Mouse (Mus musculus) heart, postnatal 10 days (tissue): Measurements from ENCODE around the gene Mindy2. TPM values are rescaled to one million over a fixed set of nuclear protein-coding genes. Genes with fewer than 3 reads are reported as not detected.

ENCODE experiments used
- DNase-seq, 2 experiments: peaks; one replicate each; pipeline ENCODE4 v3.0.0; 2021
- intact Hi-C: fragments of 180-260 bp; cut with DNase I; formaldehyde crosslinking; loops from one replicate; pipeline ENCODE4 v1.15.1; 2025
- total RNA-seq, 2 experiments: library from RNA; stranded (reverse); gene quantifications; 2 replicates each; pipeline ENCODE4 v1.2.3; 2021

The Mindy2 gene
- total RNA-seq: 10 to 100 TPM; 31.5 to 32.6 TPM

GRCm38 (mm10) chr9:70657013-70657967, at the start of gene Mindy2:
TSS of gene Mindy2 (minus strand) at chr9:70657174.
- peak; percentile 97 to 98 for DNase-seq
- intact Hi-C loops: no loop called here

- no peak for DNase-seq
- intact Hi-C loops: no loop called here
Measured at GRCm38 (mm10) chr9:70706444-70706843, 49.5 kb upstream of the Mindy2 start.

DNA sequence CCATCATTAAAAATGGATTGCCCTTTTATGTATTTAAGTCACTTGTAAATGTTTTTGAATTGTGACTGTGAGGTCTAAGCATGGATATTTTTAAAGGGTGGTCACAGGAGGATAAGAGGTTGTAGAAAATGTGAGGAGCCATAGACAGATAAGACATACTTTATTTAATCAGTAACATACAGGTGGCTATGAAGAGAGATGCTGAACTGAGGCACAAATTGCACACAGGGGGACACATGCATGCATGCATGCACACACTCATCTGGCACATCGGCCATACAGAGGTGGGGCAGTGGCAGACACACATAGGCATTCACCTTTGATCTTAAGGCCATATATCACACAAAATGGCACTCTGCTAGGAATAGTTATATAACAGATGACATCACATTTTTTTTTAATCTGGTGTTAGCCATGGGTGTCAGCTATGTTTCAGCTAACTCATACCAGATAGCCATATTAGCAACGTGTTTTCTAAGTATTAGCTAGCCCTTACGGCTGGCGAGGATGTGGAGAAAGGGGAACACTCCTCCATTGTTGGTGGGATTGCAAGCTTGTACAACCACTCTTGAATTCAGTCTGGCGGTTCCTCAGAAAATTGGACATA, 46.7 kb upstream of the Mindy2 start:
- intact Hi-C loops: no loop called here
- DNase-seq: no peak

DNA sequence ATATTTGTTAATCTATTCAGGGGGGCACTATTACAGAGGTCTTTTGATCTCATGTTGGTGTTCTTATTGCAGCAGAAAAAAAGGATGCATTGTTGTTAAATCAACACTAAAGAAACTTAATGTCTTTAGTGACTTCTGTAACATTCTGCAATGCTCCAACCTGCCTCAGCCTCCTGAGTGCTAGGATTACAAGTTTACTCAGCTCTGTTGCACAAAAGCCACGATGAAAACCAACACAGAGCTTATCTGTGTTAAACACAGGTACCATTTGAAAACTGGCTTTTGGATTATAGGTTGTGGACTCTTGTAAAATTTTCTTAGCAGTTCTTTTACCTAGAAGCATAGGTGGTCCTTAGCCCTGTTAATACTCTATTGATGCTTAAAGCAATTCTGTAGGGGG, 41.1 kb upstream of the Mindy2 start:
- intact Hi-C loops: no loop called here
- DNase-seq: no peak

DNA sequence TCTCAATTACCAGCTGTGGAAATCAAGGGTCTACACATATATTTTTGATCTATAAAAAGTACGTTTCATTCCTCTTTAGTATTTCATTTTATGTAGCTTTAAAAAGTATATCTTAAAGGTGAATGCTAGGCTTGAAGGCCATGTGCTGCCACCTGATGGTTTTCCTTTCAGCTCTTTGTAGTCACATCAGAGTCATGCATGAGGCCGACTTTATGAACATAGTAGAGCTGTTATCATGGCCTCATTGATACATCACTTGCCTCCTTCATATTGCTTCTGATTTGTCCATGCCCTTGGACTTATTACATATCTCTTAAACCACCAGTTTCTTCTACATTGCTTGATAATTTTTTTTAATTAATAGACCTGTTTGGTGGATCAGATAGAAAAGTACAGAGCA, 38.7 kb upstream of the Mindy2 start:
- intact Hi-C loops: no loop called here
- DNase-seq: no peak

- intact Hi-C loops: no loop called here
- no peak for DNase-seq
Measured at GRCm38 (mm10) chr9:70691772-70692693, 35.1 kb upstream of the Mindy2 start.

DNA sequence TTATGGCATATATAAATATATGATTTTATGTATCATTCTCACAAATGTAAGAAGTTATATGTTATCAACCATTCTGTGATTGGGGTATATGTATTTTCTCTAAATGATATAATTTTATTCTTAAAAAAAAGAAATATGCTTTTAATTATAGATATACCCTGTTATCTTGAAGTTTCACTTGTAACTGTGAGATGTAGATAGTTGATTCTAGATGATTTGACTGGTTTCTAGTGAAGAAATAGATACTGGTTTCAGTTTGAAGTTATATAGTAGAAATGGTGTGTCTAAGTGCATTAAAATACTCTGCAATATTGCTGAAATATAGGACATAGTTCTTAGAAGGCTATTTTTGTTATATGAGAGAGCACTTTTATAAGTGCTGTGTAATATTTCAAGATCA, 33.6 kb upstream of the Mindy2 start:
- intact Hi-C loops: no loop called here
- DNase-seq: no peak

DNA sequence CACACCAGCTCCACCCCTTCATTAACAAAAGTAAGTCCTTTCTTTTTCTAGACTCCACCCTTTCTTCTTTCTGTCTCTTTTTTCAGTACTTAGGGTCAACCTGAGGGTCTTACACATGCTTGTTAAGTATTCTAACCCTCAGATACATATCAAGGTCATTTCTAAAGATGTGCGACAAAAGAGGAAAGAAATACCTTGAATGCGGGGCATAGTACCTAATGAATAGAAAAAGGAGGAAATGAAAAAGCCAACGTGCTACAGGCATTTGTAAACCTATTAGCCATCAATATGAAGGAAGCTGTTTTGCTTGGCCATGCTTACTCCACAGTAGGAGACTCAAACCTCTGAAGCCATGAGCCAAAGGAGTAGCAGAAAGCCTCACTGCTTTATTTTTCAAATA, 33.0 kb upstream of the Mindy2 start:
- intact Hi-C loops: no loop called here
- DNase-seq: no peak

DNA sequence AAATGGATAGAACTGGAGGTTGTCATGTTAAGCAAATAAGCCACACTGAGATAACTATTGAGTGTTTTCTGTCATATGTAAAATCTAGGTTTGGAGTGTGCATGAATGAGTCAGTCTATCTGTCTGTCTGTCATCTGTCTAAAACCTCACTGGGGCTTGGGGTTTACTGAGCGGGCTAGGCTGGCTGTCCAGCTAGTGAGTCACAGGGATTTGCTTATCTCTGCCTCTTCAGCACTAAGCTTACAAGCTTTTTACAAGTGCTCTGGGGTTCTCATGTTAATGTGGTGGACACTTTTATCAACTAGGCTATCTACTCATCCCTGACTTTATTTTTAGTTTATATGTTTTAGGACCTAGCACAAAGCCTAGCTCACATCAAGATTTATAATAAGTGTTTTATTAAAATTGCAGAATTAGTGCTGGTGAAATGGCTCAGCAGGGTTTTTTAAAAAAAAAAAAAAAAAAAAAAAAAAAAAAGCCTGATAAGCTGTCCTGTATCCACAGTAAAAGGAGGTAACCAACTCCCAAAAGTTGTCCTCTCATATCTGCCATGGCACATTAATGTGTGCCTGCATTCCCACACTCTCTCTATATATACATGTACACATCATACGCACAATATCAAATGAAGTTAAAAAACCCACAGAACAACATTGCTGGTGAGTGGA, 31.5 kb upstream of the Mindy2 start:
- peak in 1 of 2 experiments; percentile 28 for DNase-seq
- intact Hi-C loops: no loop called here

- no peak for DNase-seq
- intact Hi-C loops: no loop called here
Measured at GRCm38 (mm10) chr9:70682202-70682601, 25.2 kb upstream of the Mindy2 start.

DNA sequence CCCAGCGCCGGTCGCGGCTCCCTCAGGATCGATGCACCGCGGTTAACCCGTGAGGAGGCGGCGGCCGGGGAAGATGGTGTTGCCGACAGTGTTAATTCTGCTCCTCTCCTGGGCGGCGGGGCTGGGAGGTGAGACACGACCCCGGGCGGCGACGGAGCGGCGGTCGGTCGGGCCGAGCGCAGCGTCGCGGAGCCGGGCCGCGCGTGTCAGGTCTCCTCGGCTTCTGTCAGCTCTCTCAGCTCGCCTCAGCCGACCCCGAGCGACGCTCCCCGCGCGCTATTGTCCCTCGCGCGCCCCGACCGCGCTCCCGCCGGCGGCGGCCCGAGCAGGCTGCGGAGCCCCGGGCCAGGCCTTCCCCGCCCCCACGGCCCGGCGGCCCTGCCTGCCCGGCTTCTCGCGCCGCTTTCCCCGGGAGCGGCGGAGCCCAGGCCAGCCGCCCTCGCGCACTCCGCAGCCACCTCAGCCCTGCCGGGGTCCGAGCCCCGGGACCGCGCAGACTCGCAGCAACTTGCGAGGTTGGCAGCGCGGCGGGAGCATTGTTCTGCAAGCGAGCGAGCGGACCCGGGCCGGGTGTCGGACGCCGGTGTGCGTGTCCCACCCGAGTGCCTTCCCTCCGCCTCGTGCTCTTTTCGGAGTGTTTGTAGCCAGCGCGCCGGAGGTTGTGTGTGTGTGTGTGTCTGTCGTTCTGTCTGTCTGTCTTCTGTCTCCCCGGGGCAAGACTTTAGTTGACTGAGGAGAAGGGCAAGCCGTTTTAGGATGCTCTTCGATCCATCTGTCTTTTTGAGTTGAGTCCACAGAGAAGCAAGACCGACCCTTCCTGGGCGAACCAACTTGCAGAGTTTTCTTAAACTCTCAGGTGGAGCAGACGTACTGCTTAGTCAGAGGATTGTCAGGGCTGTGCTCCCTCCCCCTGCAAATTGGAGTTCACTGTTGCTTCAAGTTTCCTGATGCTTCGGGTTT, 22.4 kb upstream of the Mindy2 start:
- peak; percentile 63 to 73 for DNase-seq
- intact Hi-C loops: no loop called here

DNA sequence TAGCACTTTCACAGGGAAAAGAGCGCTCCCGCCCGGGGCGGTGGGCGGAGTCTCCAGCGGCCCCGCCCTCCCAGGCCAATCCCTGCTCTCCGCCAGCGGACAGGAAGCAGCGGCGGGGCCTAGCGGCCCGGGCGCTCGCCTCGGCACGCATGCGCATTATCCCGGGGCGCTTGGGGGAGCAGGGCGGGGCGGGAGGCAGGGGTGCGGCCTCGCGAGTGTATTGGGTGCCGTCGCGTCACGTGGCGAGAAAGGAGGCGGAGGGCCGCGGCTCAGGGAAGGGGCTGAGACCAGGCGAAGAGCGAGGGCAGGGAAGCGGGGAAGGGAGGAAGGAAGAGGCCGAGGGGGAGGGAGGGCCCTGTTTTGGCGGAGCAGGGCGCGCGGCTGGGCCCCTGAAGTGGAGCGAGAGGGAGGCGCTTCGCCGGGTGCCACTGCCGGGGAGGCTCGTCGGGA, 21.7 kb upstream of the Mindy2 start, which contains the start of gene Adam10:
TSS of gene Adam10 (plus strand) at position 316 of the 450 bp plus-strand sequence.
- intact Hi-C loops: no loop called here
- peak; percentile 99 for DNase-seq

DNA sequence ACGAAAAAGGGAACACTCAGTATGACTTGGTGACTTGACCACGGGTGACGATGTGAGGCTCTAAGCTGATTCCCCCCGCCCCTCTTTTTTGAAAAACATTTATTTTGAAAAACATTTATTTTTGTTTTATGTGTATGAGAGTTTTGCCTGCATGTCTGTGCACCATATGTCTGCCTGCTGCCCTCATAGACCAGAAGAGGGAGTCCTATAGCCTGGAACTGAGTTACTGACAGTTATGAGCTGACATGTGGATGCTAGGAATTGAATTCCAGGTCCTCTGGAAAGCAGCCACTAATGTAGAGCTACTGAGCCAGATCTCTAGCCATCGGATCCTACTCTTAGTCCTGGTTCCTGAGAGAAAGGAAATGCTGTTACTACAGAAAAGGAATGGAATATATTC, 19.0 kb upstream of the Mindy2 start:
- intact Hi-C loops: no loop called here

DNA sequence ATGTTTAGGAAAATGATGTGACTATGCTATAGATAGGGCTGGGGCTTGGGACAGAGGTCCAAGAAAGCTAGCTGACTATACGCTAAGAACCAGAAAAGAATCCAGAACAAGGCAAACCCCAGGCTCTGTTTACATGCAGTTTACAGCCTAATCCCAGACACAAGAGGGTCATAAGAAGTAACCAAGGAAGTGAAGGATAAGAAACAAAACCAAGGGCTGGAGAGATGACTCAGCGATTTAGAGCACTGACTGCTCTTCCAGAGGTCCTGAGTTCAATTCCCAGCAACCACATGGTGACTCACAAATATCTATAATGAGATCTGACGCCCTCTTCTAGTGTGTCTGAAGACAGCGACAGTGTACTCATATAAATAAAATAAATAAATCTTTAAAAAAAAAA, 18.1 kb upstream of the Mindy2 start:
- DNase-seq: no peak
- intact Hi-C loops: no loop called here

More for the DNA sequence above, 19.0 kb upstream of the Mindy2 start:
- DNase-seq: no peak

DNA sequence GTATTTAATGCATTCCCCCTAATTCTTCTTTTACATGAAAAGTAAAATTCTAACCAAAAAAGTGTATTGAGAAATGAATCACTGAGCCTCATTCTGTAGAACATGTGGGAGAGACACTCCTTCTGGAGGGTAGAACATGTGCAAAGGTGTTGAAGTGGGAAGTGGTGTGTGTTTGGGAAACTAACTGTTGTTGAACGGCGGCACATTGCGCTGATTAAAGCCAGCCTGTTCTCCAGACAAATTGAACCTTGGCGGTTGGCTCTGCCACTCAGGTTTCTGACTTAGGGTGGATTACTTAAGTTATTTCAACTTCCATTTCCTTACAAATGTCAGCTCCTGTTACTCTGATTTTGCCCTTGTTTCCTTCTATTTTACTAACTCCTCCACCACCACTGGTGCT, 16.7 kb upstream of the Mindy2 start:
- intact Hi-C loops: loop anchor here (5.0 kb wide), 2 partner anchors 259 to 1814 kb away; no protein-coding TSS in a partner anchor
- DNase-seq: no peak

GRCm38 (mm10) chr9:70671772-70672579, 15.0 kb upstream of the Mindy2 start:
- peak; percentile 42 to 54 for DNase-seq
- intact Hi-C loops: loop anchor here (1.0 to 5.0 kb wide), 3 partner anchors 260 to 1815 kb away; no protein-coding TSS in a partner anchor

DNA sequence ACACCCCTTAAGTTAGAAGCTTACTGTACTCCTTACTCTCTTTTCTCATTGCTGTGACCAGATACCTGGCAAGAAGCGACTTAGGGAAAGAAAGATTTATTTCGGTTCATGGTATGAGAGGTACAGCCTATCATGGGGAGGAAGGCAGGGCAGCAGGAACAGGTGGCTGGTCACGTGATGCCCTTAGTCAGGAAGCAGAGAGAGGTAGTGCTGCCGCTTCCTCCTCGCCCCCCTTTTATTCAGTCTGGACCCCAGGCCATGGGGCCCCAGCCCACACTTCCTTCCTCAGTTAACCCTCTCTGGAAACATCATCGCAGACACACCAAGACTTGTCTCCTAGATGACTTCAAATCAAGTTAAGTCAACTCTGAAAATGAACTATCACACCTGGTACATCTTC, 14.3 kb upstream of the Mindy2 start:
- DNase-seq: no peak
- intact Hi-C loops: loop anchor here (5.0 kb wide), 2 partner anchors 261 to 1816 kb away; no protein-coding TSS in a partner anchor

DNA sequence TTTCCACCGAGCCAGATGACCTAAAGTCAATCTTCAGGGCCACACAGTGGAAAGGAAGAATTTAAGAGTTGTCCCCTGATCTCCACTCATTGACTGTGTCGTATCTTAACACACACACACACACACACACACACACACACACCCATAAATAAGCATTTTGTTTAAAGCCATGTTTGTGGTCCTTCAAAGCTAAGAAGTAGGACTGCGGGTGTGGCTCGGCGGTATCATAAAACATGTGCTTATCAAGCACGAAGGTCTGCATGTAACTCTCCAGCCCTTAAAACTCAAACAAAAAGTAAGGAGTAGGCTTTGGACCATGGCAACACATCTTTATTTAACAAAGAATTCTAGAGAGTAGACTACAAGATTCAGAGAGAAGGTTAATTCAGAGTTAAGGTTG, 13.4 kb upstream of the Mindy2 start:
- intact Hi-C loops: loop anchor here (5.0 kb wide), 2 partner anchors 262 to 1817 kb away; no protein-coding TSS in a partner anchor
- no peak for DNase-seq
